9 mouse cellular contexts compared by ENCODE assay signal in genomic region chr19:57007291-57007690, GRCm38 (mm10). TPM values are rescaled to one million over a fixed set of nuclear protein-coding genes. Genes with fewer than 3 reads are reported as not detected.
DNase-seq lines count a peak whose midpoint lies in the region; ATAC-seq and TF ChIP-seq lines count a peak whose summit lies in the region.
"Had no signal": no experiment of that assay in that cellular context is flagged by ENCODE, and none has a peak within 500 bp of the region (broad histone marks: within the 10 kb centered on the region; RNA-seq: fewer than 3 reads in every experiment).

No protein-coding gene starts in this region.

- no peak overlapping the region for H3K27ac ChIP-seq in heart, embryonic 11.5 days (ENCODE audit: low read depth, low read length)
- no peak overlapping the region for H3K27ac ChIP-seq in kidney, embryonic 14.5 days (ENCODE audit: low read depth, low read length)
- peak overlapping the region; percentile 40; the same call in 1 of the 2 replicates for H3K27ac ChIP-seq in stomach, postnatal 0 days (replicated peaks)

- intact Hi-C loops in left cerebral cortex, postnatal 4 days (cut with DNase I) = no loop called here

- no peak overlapping the region; the same call in 1 of the 2 replicates for H3K9ac ChIP-seq in heart, embryonic 11.5 days (ENCODE audit: low read depth, low read length)
- H3K9ac ChIP-seq in kidney, embryonic 14.5 days (ENCODE audit: low read depth, low read length) = peak overlapping the region; percentile 66; the same call in 1 of the 2 replicates
- H3K9ac ChIP-seq in stomach, postnatal 0 days (ENCODE audit: low read length) = peak overlapping the region; percentile 76

- H3K4me1 ChIP-seq in heart, embryonic 11.5 days (ENCODE audit: control insufficient read depth, insufficient read depth, low read length) = no peaks in the 10 kb centered on the region
- peaks cover 24% of the 10 kb centered on the region for H3K4me1 ChIP-seq in kidney, embryonic 14.5 days (ENCODE audit: control insufficient read depth, insufficient read depth, low read length)
- H3K4me1 ChIP-seq in stomach, postnatal 0 days (replicated peaks; ENCODE audit: control insufficient read depth, insufficient read depth) = no peaks in the 10 kb centered on the region

- TF ChIP-seq CTCF in stomach, postnatal 0 days (IDR thresholded peaks at IDR 0.05; ENCODE audit: low read depth) = peak; percentile 43

- peak; percentile 49 for DNase-seq in left cerebral cortex, postnatal 4 days
- no peak for DNase-seq in left cerebral cortex, adult 9 months (ENCODE audit: low spot score in 2 of 2)
- DNase-seq in cerebellum, postnatal 10 days = peak; percentile 77 to 83
- peak; percentile 49 for DNase-seq in lung, postnatal 14 days
- DNase-seq in stomach, postnatal 0 days (ENCODE audit: low spot score) = peak; percentile 42

- no peaks in the 10 kb centered on the region for H3K9me3 ChIP-seq in heart, embryonic 11.5 days (replicated peaks; ENCODE audit: control insufficient read depth, low read length)
- no peaks in the 10 kb centered on the region for H3K9me3 ChIP-seq in kidney, embryonic 14.5 days (ENCODE audit: control insufficient read depth, low read length)
- no peaks in the 10 kb centered on the region for H3K9me3 ChIP-seq in stomach, postnatal 0 days (ENCODE audit: control insufficient read depth, low read length)

- no peak for ATAC-seq in heart, embryonic 11.5 days (replicated peaks; ENCODE audit: insufficient number of reproducible peaks, low FRiP score, low TSS enrichment)
- no peak for ATAC-seq in kidney, embryonic 14.5 days (ENCODE audit: low FRiP score, low TSS enrichment)
- no peak for ATAC-seq in stomach, postnatal 0 days (ENCODE audit: low FRiP score, low TSS enrichment)
- no peak for ATAC-seq in granulocyte monocyte progenitor cell, adult 5-6 weeks (replicated peaks; ENCODE audit: poor library complexity, severe bottlenecking)

- H3K36me3 ChIP-seq in heart, embryonic 11.5 days (ENCODE audit: control insufficient read depth, insufficient read depth, low read length) = no peaks in the 10 kb centered on the region
- H3K36me3 ChIP-seq in kidney, embryonic 14.5 days (ENCODE audit: control insufficient read depth, insufficient read depth, low read length) = no peaks in the 10 kb centered on the region
- H3K36me3 ChIP-seq in stomach, postnatal 0 days (ENCODE audit: control insufficient read depth, insufficient read depth, low read length) = no peaks in the 10 kb centered on the region
- H3K36me3 ChIP-seq: G1E had no signal

- H3K27me3 ChIP-seq in heart, embryonic 11.5 days (ENCODE audit: control insufficient read depth, insufficient read depth, low read length) = peaks cover 15% of the 10 kb centered on the region
- peaks cover 3% of the 10 kb centered on the region; the same call in 1 of the 2 replicates for H3K27me3 ChIP-seq in kidney, embryonic 14.5 days (ENCODE audit: control insufficient read depth, insufficient read depth, low read length)
- 0 out of 2 replicates have a peak, but pooled peaks cover 2% of the 10 kb centered on the region for H3K27me3 ChIP-seq in stomach, postnatal 0 days (ENCODE audit: control insufficient read depth, insufficient read depth, low read length)

- H3K4me2 ChIP-seq in heart, embryonic 11.5 days = peak overlapping the region; percentile 93
- peak overlapping the region; percentile 97 for H3K4me2 ChIP-seq in kidney, embryonic 14.5 days (replicated peaks; ENCODE audit: low read depth, low read length)
- H3K4me2 ChIP-seq in stomach, postnatal 0 days (replicated peaks; ENCODE audit: low read depth) = peak overlapping the region; percentile 90

- 75% methylated on average over 16 of the region's 16 CpGs for WGBS in heart, embryonic 11.5 days (ENCODE audit: insufficient replicate concordance)
- 58% methylated on average over 16 of the region's 16 CpGs for WGBS in kidney, embryonic 14.5 days
- WGBS in stomach, postnatal 0 days = 53% methylated on average over 16 of the region's 16 CpGs

- peak overlapping the region; percentile 55; the same call in 1 of the 2 replicates for H3K4me3 ChIP-seq in heart, embryonic 11.5 days (ENCODE audit: low read depth, low read length)
- H3K4me3 ChIP-seq in kidney, embryonic 14.5 days (ENCODE audit: low read length) = peak overlapping the region; percentile 60
- peak overlapping the region; percentile 60 for H3K4me3 ChIP-seq in stomach, postnatal 0 days (ENCODE audit: low read depth, low read length)

- TF ChIP-seq EP300 in stomach, postnatal 0 days (optimal IDR thresholded peaks at IDR 0.05) = no peak

RNA-seq across cellular contexts. Expression of gene Afap1l2, which starts 0.7 kb away (rescaled TPM):
- total RNA-seq in left cerebral cortex, postnatal 4 days (2021) = 10 to 100 TPM; 13.6 TPM
- polyA plus RNA-seq in heart, embryonic 11.5 days (2014; fragmentation: Nextera tagmentation; extraction: Ambion mirVana) = 1.3 and 1.5 TPM in 2 replicates
- polyA plus RNA-seq in kidney, embryonic 14.5 days (2014; fragmentation: Nextera tagmentation; extraction: Ambion mirVana) = 9.0 and 12.5 TPM in 2 replicates
- 9.0 and 11.0 TPM in 2 replicates for polyA plus RNA-seq in stomach, postnatal 0 days (2015; fragmentation: Nextera tagmentation; extraction: Ambion mirVana)
- not detected in 2 replicates for total RNA-seq in granulocyte monocyte progenitor cell, adult 5-6 weeks (2014; fragmentation: Nextera tagmentation)
- not detected in 2 replicates for total RNA-seq in granulocyte monocyte progenitor cell, adult 5-6 weeks (2017)
- polyA plus RNA-seq: G1E had no signal

Comparison
In these comparisons a context has a peak if more than half of its experiments do, and no peak if none do; other contexts are left out.
1. DNase-seq: peak in left cerebral cortex, postnatal 4 days (single experiment), cerebellum, postnatal 10 days (2 of 2), lung, postnatal 14 days (single experiment) and stomach, postnatal 0 days (single experiment); none in left cerebral cortex, adult 9 months (0 of 2).
2. Peak in every context shown above with its lines, with median percentiles within 50 percentile points of each other: H3K4me2 ChIP-seq and H3K4me3 ChIP-seq.